Mouse (Mus musculus) myocyte (in vitro differentiated cells): ENCODE data around the gene Ppp2r5b.

Experiments
- CEBPB ChIP-seq: IDR thresholded peaks from 2 replicates; pipeline ENCODE4 v1.6.1; 2011; ENCODE audit warnings: mild to moderate bottlenecking, moderate library complexity; ENCODE audit not compliant: poor library complexity, insufficient read depth, severe bottlenecking
- E2F4 ChIP-seq: IDR thresholded peaks from one replicate; pipeline ENCODE4 v1.6.1; 2011; ENCODE audit warnings: mild to moderate bottlenecking, control low read depth, moderate library complexity; ENCODE audit not compliant: insufficient read depth
- MAX ChIP-seq: IDR thresholded peaks from one replicate; pipeline ENCODE4 v1.6.1; 2011; ENCODE audit warnings: low read depth, mild to moderate bottlenecking, control low read depth
- MYOD1 ChIP-seq, 3 experiments: IDR thresholded peaks; one replicate each; pipeline ENCODE4 v1.6.1; 2011; ENCODE audit warnings: control low read depth in 2 of 3, low read depth in 2 of 3, mild to moderate bottlenecking in 2 of 3, moderate library complexity in 1 of 3; ENCODE audit not compliant: insufficient read length in 2 of 3, control insufficient read depth in 1 of 3
- MYOG ChIP-seq, 3 experiments: IDR thresholded peaks; one replicate each; pipeline ENCODE4 v1.6.1; 2011; ENCODE audit warnings: control low read depth in 2 of 3, low read depth in 2 of 3, mild to moderate bottlenecking in 2 of 3; ENCODE audit not compliant: insufficient read length in 2 of 3, control insufficient read depth in 1 of 3, insufficient read depth in 1 of 3
- POLR2A ChIP-seq: IDR thresholded peaks from one replicate; pipeline ENCODE4 v1.6.1; 2011; ENCODE audit warnings: low read depth, mild to moderate bottlenecking, control low read depth, moderate library complexity; ENCODE audit not compliant: insufficient read length
- POLR2AphosphoS2 ChIP-seq: IDR thresholded peaks from one replicate; pipeline ENCODE4 v1.6.1; 2011; ENCODE audit warnings: low read depth, control low read depth; ENCODE audit not compliant: insufficient read length
- REST ChIP-seq: IDR thresholded peaks from one replicate; pipeline ENCODE4 v1.6.1; 2011; ENCODE audit warnings: mild to moderate bottlenecking, control low read depth, moderate library complexity; ENCODE audit not compliant: insufficient read depth, insufficient read length
- SRF ChIP-seq: IDR thresholded peaks from one replicate; pipeline ENCODE4 v1.6.1; 2011; ENCODE audit warnings: low read depth; ENCODE audit not compliant: control insufficient read depth, insufficient read length
- TCF3 ChIP-seq: IDR thresholded peaks from one replicate; pipeline ENCODE4 v1.6.1; 2011; ENCODE audit warnings: low read depth, control low read depth; ENCODE audit not compliant: insufficient read length
- USF1 ChIP-seq: IDR thresholded peaks from one replicate; pipeline ENCODE4 v1.6.1; 2011; ENCODE audit warnings: low read depth, mild to moderate bottlenecking, control low read depth, moderate library complexity

- no peak for TF ChIP-seq E2F4
- no peak for TF ChIP-seq POLR2A
- TF ChIP-seq POLR2AphosphoS2, result no peak
- no peak for TF ChIP-seq MYOD1 (IDR thresholded peaks at IDR 0.05; ENCODE audit: control insufficient read depth in 1 of 3, insufficient read length in 2 of 3, low read depth in 2 of 3)
- TF ChIP-seq SRF, result no peak
- no peak for TF ChIP-seq REST
- TF ChIP-seq USF1, result no peak
- TF ChIP-seq MAX, result no peak
- no peak for TF ChIP-seq CEBPB
- TF ChIP-seq MYOG (IDR thresholded peaks at IDR 0.05; ENCODE audit: control insufficient read depth in 1 of 3, insufficient read depth in 1 of 3, insufficient read length in 2 of 3, low read depth in 2 of 3), result no peak
- TF ChIP-seq TCF3, result no peak
These were observed 35.5 kb upstream of the Ppp2r5b start for GRCm38 (mm10) chr19:6271206-6271605.
